Mouse (Mus musculus) embryo, embryonic 11 days (tissue): ENCODE measurements at regions not wholly inside any gene's neighbourhood (a gene's known extent, or its start where the extent isn't known, plus 50 kb on each side); places are given as distances from the start of the nearest gene placed in this dataset.

ENCODE experiments used
- DNase-seq: peaks from one replicate; pipeline ENCODE4 v3.0.0-alpha.2; 2015

GRCm38 (mm10) chr3:45198994-45199589 lies 179.1 kb upstream of the Pcdh10 start:
- DNase-seq, result no peak

- no peak for DNase-seq
Observed at GRCm38 (mm10) chr3:45204392-45205043, 173.7 kb upstream of the Pcdh10 start.

- no peak for DNase-seq
Observed at GRCm38 (mm10) chr3:45231641-45232433, 146.4 kb upstream of the Pcdh10 start.

- DNase-seq, result peak; percentile 2
Observed at GRCm38 (mm10) chr3:45238457-45238856, 139.7 kb upstream of the Pcdh10 start.

- no peak for DNase-seq
Observed at GRCm38 (mm10) chr3:45245456-45245855, 132.7 kb upstream of the Pcdh10 start.

- no peak for DNase-seq
Observed at GRCm38 (mm10) chr3:45246601-45247000, 131.6 kb upstream of the Pcdh10 start.

- DNase-seq, result no peak
Observed at GRCm38 (mm10) chr3:45276783-45277182, 101.4 kb upstream of the Pcdh10 start.

- DNase-seq, result peak; percentile 11
Observed at GRCm38 (mm10) chr3:45297242-45297853, 80.8 kb upstream of the Pcdh10 start.

GRCm38 (mm10) chr3:45319257-45319656 lies 58.9 kb upstream of the Pcdh10 start:
- peak; percentile 3 for DNase-seq
